Mouse (Mus musculus) naive thymus-derived CD4-positive, alpha-beta T cell, adult 2 months (primary cell): Measurements from ENCODE around the gene Dgki.

Experiments
- DNase-seq: peaks from one replicate; pipeline ENCODE4 v3.0.0-alpha.2; 2011; ENCODE audit warnings: low read depth

The Dgki gene

DNA sequence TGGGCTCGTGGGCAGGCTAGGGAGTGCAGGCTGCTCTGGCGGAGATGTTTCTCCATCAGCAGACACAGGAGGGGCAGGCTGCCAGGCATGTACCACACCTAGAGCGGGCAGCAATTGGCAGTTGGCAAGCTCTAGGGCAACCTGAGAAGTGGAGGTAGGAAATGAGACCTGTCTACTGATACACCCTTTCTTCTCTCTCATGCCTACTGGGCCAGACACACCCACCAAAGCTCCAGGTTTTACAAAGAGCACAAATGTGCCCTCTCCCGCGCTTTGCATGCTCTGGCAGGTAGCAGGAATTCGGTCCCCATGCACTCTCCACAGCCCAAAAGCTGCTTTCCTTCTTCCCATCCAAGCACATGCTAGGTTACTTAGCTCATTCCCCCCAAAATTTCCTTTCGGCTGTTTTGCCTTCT is 490.7 kb downstream of the Dgki start:
- no peak for DNase-seq

DNA sequence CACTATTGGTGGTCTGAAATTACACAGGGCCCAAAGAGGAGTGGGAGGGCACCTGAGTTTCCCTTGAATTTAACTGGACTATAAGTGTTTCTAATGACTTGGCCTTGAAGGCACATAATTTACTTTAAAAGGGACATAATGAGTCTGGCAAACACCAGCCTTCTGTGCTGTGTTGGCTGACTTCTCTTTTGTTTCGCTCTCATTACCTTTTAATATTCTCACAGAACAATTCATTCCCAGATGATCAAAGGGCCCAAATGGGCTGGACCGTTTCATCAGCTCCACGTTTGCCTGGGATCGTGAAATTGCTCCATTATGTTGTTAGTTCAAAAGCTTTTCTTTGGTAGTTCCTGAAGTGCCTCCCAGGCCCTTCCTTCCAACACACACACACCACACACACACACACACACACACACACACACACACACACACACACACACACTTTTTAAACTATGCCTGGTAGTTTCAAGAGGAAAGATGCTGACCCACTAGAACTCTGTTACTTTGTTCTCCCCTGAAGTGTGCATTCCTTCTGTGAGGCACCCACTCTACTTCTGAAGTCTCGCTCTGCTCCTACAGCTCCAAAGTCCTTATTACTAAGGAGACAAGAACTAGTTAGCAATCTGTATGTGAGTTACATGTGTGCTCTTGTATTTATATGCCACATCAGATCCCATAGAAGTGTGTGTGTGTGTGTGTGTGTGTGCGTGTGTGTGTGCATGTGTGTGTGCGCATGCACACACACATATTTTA is 491.5 kb downstream of the Dgki start:
- no peak for DNase-seq

DNA sequence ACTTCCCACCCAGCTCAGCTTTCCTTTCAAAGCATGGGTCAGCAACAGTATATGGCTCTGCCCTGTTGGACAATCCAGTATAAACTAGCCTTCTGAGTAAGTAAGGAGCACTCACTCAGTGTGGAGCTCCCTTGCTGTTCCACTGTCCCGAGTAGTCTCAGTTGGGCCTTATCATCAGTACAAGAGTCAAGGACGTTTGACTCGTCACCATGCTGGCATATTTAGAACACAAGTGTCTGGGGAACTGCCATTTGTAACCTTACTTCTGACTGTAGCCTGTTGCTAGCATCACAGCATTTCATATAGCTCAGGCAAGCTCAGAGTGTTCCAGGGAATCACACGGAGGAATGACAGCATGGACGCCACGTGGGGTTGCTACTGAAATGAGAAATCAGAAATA is 493.1 kb downstream of the Dgki start:
- DNase-seq, result no peak

DNA sequence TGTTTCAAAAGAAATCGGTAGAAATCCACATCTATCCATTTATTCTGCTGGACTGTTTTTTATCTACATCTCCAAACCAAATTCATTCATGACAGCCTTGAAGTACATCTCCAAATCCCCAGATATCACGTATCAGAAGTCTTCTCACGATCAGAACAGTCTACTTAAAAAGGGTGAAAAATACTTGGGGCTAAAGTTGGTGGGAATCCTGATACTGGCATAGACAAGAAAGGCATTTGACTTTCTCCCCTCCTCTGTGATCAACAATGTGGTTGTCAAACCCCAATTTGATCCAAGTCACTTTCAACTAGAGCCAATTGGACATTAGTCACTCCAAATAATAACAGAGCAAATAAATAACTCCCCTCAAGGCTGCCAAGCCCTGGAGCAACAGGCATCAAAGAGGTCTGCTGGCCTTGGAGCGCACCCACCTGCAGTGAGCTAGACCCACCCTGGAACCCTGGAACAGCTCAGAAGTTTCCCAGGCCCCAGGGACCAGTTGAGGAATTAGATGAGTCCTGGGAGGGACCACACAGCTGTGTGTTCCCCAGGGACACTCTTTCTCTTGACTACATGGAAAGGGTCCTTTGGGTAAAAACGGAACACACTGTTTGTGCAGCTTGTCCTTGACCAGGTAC is 499.6 kb downstream of the Dgki start:
- DNase-seq, result no peak

DNA sequence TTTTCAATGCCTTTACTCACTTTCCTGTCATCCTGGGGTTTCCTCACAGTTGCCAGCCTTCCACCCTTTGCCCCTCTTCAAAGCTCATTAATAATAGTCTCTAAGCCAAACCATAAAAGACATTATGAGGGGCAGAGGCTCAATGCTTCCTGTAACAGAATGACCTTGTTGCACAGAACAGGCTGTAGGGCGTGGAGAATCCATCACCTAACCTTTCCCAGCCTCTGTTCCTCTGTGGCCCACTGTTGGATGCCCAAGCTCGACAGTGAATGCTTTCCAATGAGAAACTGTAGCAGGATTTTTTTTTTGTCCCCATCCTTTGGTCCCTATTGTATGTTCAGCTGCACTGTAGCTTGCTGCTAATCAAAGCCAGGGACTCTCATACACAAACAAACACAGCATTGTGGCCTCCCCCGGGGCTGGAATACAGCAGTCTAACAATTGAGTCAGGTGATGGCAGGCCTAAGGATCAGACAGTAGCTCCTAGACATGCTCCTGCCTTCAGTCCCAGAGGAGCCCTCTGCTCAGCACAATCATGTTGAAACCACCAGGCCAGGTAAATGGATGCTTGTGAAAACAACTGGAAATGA is 502.8 kb downstream of the Dgki start:
- no peak for DNase-seq
